Mouse (Mus musculus) limb, embryonic 11.5 days (tissue): Measurements from ENCODE around the gene Zfp628. TPM values are rescaled to one million over a fixed set of nuclear protein-coding genes. Genes with fewer than 3 reads are reported as not detected.

Source experiments
- ATAC-seq: fragments of 200-750 bp; cut with Nextera tagmentation; 2 replicates; pipeline ENCODE4 v1.8.0; 2017; ENCODE audit warnings: low read depth; ENCODE audit not compliant: insufficient number of reproducible peaks, low FRiP score, low TSS enrichment
- DNase-seq: peaks from one replicate; pipeline ENCODE4 v3.0.0-alpha.2; 2015; ENCODE audit warnings: low spot score
- H3K27ac ChIP-seq: fragments of 300-500 bp; sonication (generic); replicated peaks from 2 replicates; pipeline ENCODE4 v1.5.1; 2014; ENCODE audit warnings: low read depth, mild to moderate bottlenecking, low read length
- H3K27me3 ChIP-seq: fragments of 300-500 bp; sonication (generic); 2 replicates; pipeline ENCODE4 v1.6.1; 2014; ENCODE audit warnings: mild to moderate bottlenecking, low read length, mixed read lengths; ENCODE audit not compliant: control insufficient read depth, insufficient read depth
- H3K36me3 ChIP-seq: fragments of 300-500 bp; sonication (generic); 2 replicates; pipeline ENCODE4 v1.6.1; 2014; ENCODE audit warnings: mild to moderate bottlenecking, low read length, moderate library complexity, mixed read lengths; ENCODE audit not compliant: control insufficient read depth, insufficient read depth
- H3K4me1 ChIP-seq: fragments of 300-500 bp; sonication (generic); 2 replicates; pipeline ENCODE4 v1.6.1; 2014; ENCODE audit warnings: low read length, mixed read lengths; ENCODE audit not compliant: control insufficient read depth, insufficient read depth
- H3K4me2 ChIP-seq: fragments of 300-500 bp; sonication (generic); 2 replicates; pipeline ENCODE4 v1.6.1; 2014; ENCODE audit warnings: low read depth, mild to moderate bottlenecking, moderate library complexity; ENCODE audit not compliant: severe bottlenecking
- H3K4me3 ChIP-seq: fragments of 300-500 bp; sonication (generic); 2 replicates; pipeline ENCODE4 v1.5.1; 2014; ENCODE audit warnings: low read depth, low read length
- H3K9ac ChIP-seq: fragments of 300-500 bp; sonication (generic); 2 replicates; pipeline ENCODE4 v1.6.1; 2014; ENCODE audit warnings: mild to moderate bottlenecking, low read length
- H3K9me3 ChIP-seq: fragments of 300-500 bp; sonication (generic); 2 replicates; pipeline ENCODE4 v1.6.1; 2016; ENCODE audit warnings: low read length; ENCODE audit not compliant: control insufficient read depth
- WGBS: fragments of 180-500 bp; shearing (Covaris S2); extraction: QIAGEN DNeasy Blood & Tissue Kit; methylation state at CpG from one replicate; pipeline ENCODE4 v1.1.7; 2014; 5-methylcytosine and 5-hydroxymethylcytosine counted together
- polyA plus RNA-seq: library from polyadenylated mRNA; unstranded; fragments of >200 nt; fragmentation: Nextera tagmentation; extraction: Ambion mirVana; gene quantifications from 2 replicates; pipeline ENCODE4 v1.2.1, GENCODE M21; 2014

Gene Zfp628
- polyA plus RNA-seq, 1 experiment from 2014 or later = 3.8 TPM

DNA sequence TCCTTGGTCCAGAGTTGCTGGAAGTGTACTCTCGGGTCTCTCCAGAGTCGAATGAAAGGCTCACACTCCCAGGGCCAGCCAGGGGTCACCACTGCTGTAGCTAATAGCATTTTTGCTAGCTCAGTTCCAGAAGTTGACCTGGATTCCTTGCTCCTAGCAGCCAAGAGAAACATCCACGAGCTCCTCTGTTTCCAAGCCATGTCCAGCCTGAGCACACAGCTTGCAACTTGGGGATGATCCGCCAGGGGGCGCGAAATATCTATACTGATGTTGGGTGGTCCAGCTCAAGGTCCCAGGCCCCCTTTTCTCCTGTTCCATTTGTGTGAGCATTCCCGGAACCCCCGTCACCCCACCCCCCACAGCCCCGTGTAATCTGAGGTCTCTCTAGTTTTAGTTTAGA is 3.5 kb upstream of the Zfp628 start:
- no peaks in the 10 kb centered on the region for H3K27me3 ChIP-seq
- no peak overlapping the region for H3K27ac ChIP-seq
- no peak overlapping the region for H3K4me2 ChIP-seq
- peaks cover 3% of the 10 kb centered on the region; the same call in 1 of the 2 replicates for H3K4me1 ChIP-seq
- peak; percentile 83 for DNase-seq
- no peak overlapping the region for H3K4me3 ChIP-seq
- WGBS = 41% methylated on average over 9 of the region's 9 CpGs
- no peak for ATAC-seq
- no peak overlapping the region for H3K9ac ChIP-seq
- H3K9me3 ChIP-seq = no peaks in the 10 kb centered on the region
- no peaks in the 10 kb centered on the region for H3K36me3 ChIP-seq

DNA sequence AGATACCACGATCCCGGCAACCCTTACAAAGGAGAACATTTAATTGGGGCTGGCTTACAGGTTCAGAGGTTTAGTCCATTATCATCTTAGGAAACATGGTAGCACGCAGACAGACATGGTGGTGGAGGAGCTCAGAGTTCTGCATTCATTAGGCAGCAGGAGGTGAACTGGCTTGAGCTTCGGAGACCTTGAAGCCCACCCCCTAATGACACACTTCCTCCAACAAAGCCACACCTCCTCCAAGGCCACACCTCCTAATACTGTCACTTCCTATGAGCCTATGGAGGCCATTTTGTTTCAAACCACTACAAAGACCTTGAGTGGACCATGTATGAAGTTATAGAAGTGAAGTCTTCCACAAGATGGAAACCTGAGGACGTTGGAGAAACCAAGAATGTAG is 2.8 kb upstream of the Zfp628 start:
- 55% methylated on average over 5 of the region's 5 CpGs for WGBS
- no peak overlapping the region for H3K27ac ChIP-seq
- ATAC-seq = no peak

DNA sequence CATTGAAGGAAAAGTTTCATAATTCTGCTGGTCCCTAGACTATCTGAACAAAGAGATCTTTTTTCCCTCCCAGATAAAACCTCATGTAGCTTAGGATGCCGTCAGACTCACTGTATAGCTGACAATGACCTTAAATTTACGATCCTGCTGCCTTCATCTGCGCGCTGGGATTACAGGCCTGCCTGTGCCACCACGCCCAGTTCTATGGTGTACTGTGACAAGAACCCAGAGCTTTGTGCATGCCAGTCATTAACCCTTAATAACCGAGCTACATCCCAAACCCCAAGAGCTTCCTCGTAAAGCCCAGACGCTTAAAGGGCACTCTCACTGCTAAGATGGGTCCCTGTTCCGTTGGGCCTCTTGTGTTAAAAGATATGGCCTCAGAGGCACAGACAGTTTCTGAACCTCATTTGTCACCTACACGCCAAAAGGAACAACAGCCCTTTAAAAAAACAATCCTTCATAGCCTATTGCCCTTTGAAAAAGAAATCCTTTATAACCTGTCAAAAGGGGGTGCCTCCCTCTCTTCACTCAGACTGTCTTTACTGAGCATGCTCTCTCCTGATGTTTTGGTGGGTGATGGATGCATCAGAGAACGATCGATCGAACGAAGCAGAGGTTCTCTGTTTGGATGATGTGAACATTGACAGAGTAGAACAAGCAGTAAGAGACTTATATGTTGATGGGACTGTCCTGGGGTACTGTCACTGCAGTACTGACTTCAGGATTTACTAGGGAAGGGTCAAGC is 826 bp downstream of the Zfp628 start:
- peaks cover 11% of the 10 kb centered on the region; the same call in 1 of the 2 replicates for H3K4me1 ChIP-seq
- peaks cover 14% of the 10 kb centered on the region; the same call in 1 of the 2 replicates for H3K36me3 ChIP-seq
- ATAC-seq (peak; percentile 41; the same call in 1 of the 2 replicates), DNase-seq (peak; percentile 53)
- peak overlapping the region; percentile 52 for H3K4me2 ChIP-seq
- H3K27ac ChIP-seq = peak overlapping the region; percentile 94
- peak overlapping the region; percentile 68 for H3K4me3 ChIP-seq
- WGBS = 20% methylated on average over 14 of the region's 14 CpGs
- H3K9me3 ChIP-seq = no peaks in the 10 kb centered on the region
- no peaks in the 10 kb centered on the region for H3K27me3 ChIP-seq
- peak overlapping the region; percentile 95 for H3K9ac ChIP-seq

More for the DNA sequence above, 2.8 kb upstream of the Zfp628 start:
- Histone ChIP-seq H3K4me3 (no peak overlapping the region), H3K4me1 (peaks cover 6% of the 10 kb centered on the region; the same call in 1 of the 2 replicates), H3K4me2 (no peak overlapping the region), H3K27me3 (no peaks in the 10 kb centered on the region), H3K36me3 (no peaks in the 10 kb centered on the region; the same call in 1 of the 2 replicates), H3K9ac (no peak overlapping the region), H3K9me3 (no peaks in the 10 kb centered on the region)
- no peak for DNase-seq

DNA sequence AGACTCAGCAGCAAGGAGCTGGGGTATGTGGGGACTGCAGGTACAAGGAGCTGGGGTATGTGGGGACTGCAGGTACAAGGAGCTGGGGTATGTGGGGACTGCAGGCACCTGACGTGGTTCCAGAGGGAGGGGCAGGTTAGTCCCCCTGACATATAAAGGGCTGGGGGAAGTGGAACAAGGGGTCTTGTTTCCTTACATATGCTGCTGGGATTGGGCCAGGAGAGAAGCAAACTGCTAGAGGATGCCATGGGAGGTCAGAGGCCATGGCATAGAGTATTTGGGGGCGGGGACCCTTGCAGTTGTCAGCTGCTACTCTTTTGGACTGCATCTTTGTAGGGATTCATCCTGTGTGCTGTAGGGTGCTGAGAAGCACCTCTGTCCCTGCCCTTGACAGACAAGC is 2.5 kb downstream of the Zfp628 start:
- H3K4me1 ChIP-seq = peaks cover 18% of the 10 kb centered on the region
- WGBS = 91% methylated on average over 2 of the region's 2 CpGs
- no peak overlapping the region for H3K9ac ChIP-seq
- no peak overlapping the region for H3K4me2 ChIP-seq
- ATAC-seq = no peak
- H3K9me3 ChIP-seq = no peaks in the 10 kb centered on the region
- DNase-seq = no peak
- no peaks in the 10 kb centered on the region for H3K27me3 ChIP-seq
- H3K36me3 ChIP-seq = peaks cover 16% of the 10 kb centered on the region; the same call in 1 of the 2 replicates
- H3K4me3 ChIP-seq = no peak overlapping the region
- no peak overlapping the region for H3K27ac ChIP-seq

DNA sequence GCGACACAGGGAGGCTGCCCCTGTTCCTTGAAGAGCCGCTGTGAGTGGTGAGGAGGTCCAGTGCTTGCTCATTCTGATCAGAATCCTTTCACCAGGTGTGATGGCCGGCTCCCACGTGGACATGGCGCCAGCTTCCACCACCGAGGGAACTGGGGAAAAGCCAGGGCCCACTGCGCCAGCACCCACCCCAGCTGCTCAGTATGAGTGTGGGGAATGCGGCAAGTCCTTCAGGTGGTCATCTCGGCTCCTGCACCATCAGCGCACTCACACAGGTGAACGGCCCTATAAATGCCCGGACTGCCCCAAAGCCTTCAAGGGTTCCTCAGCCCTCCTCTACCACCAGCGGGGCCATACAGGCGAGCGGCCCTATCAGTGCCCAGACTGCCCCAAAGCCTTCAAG is 3.7 kb downstream of the Zfp628 start:
- WGBS = 94% methylated on average over 15 of the region's 15 CpGs
- peaks cover 25% of the 10 kb centered on the region for H3K4me1 ChIP-seq

DNA sequence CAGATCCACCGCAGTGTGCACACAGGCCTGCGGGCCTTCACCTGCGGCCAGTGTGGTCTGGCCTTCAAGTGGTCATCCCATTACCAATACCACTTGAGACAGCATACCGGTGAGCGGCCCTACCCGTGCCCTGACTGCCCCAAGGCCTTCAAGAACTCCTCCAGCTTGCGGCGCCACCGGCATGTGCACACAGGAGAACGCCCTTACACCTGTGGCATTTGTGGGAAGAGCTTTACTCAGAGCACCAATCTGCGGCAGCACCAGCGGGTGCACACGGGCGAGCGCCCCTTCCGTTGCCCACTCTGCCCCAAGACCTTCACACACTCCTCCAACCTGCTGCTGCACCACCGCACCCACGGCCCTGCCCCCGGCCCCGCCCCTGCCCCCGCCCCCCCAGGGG is 4.1 kb downstream of the Zfp628 start:
- Histone ChIP-seq H3K27ac (no peak overlapping the region), H3K9ac (no peak overlapping the region), H3K9me3 (no peaks in the 10 kb centered on the region), H3K36me3 (peaks cover 16% of the 10 kb centered on the region; the same call in 1 of the 2 replicates), H3K4me3 (no peak overlapping the region), H3K4me1 (peaks cover 29% of the 10 kb centered on the region), H3K4me2 (no peak overlapping the region), H3K27me3 (no peaks in the 10 kb centered on the region)
- no peak for ATAC-seq
- 87% methylated on average over 21 of the region's 21 CpGs for WGBS
- DNase-seq = no peak

More for the DNA sequence above, 3.7 kb downstream of the Zfp628 start:
- no peak for DNase-seq
- Histone ChIP-seq H3K9ac (no peak overlapping the region), H3K4me3 (no peak overlapping the region), H3K4me2 (no peak overlapping the region), H3K9me3 (no peaks in the 10 kb centered on the region), H3K27me3 (no peaks in the 10 kb centered on the region), H3K36me3 (peaks cover 16% of the 10 kb centered on the region; the same call in 1 of the 2 replicates), H3K27ac (no peak overlapping the region)
- ATAC-seq = no peak

DNA sequence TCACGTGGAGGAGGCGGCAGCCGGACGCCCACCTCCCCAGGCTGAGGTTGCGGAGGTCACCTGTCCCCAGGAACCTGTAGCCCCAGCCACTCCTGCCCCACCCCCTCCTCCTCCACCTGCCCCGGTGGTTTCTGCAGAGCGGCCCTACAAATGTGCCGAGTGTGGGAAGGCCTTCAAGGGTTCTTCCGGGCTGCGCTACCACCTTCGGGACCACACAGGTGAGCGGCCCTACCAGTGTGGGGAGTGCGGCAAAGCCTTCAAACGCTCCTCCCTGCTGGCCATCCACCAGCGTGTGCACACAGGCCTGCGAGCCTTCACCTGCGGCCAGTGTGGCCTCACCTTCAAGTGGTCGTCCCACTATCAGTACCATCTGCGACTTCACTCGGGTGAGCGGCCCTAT is 5.0 kb downstream of the Zfp628 start:
- no peak overlapping the region for H3K27ac ChIP-seq
- ATAC-seq = no peak
- H3K9ac ChIP-seq = no peak overlapping the region
- WGBS = 86% methylated on average over 21 of the region's 21 CpGs
- no peak overlapping the region for H3K4me2 ChIP-seq
- DNase-seq = no peak
- peaks cover 16% of the 10 kb centered on the region; the same call in 1 of the 2 replicates for H3K36me3 ChIP-seq
- H3K9me3 ChIP-seq = no peaks in the 10 kb centered on the region
- H3K4me1 ChIP-seq = peaks cover 38% of the 10 kb centered on the region
- no peak overlapping the region for H3K4me3 ChIP-seq
- no peaks in the 10 kb centered on the region for H3K27me3 ChIP-seq

DNA sequence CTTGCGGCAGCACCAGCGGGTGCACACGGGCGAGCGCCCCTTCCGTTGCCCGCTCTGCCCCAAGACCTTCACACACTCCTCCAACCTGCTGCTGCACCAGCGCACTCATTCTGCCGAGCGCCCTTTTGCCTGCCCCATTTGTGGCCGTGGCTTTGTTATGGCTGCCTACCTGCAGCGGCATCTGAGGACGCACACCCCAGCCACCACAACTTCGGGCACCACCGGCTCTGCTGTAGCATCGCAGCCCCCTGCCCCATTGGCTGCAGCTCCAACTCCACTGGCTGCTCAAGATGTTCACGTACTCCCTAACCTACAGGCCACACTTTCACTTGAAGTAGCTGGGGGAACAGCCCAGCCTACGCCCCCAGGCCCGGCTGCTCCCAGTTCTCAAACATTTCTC is 5.5 kb downstream of the Zfp628 start:
- Histone ChIP-seq H3K9me3 (no peaks in the 10 kb centered on the region), H3K9ac (no peak overlapping the region), H3K4me2 (no peak overlapping the region), H3K4me3 (no peak overlapping the region), H3K4me1 (peaks cover 42% of the 10 kb centered on the region), H3K36me3 (peaks cover 16% of the 10 kb centered on the region; the same call in 1 of the 2 replicates), H3K27me3 (no peaks in the 10 kb centered on the region), H3K27ac (no peak overlapping the region)
- DNase-seq = no peak
- no peak for ATAC-seq
- WGBS = 92% methylated on average over 19 of the region's 19 CpGs
